Mouse (Mus musculus): Measurements from ENCODE around the gene 4930402H24Rik. TPM values are rescaled to one million over a fixed set of nuclear protein-coding genes. Genes with fewer than 3 reads are reported as not detected.
A peak's percentile ranks its signal among the peaks of the same experiment; 100 is the strongest.

Gene 4930402H24Rik
- 27.6 and 35.2 TPM in 2 replicates for polyA plus RNA-seq (2012; rRNA removed)

GRCm38 (mm10) chr2:130905751-130906583 lies at the start of gene 4930402H24Rik, which contains the start of gene Atrn:
Gene 4930402H24Rik, minus strand, starts transcription at chr2:130906406.
Gene Atrn, plus strand, starts transcription at chr2:130906495.
- DNase-seq: peak; percentile 94
- H3K27me3 ChIP-seq (ENCODE audit: control insufficient read depth, insufficient read depth, low read length): no peaks in the 10 kb centered on the region
- H3K36me3 ChIP-seq (ENCODE audit: control insufficient read depth, insufficient read depth, low read length): no peaks in the 10 kb centered on the region
- H3K27ac ChIP-seq (ENCODE audit: control insufficient read depth, insufficient read depth, low read length): peak within 1 kb of the TSS; percentile 37; the same call in 1 of the 2 replicates
- H3K4me3 ChIP-seq (ENCODE audit: control insufficient read depth, insufficient read depth, low read length): peak within 1 kb of the TSS; percentile 70
- TF ChIP-seq CTCF (IDR thresholded peaks at IDR 0.05; ENCODE audit: borderline replicate concordance, control insufficient read depth, extremely low read depth, insufficient read depth, low read length, poor library complexity) (no peak), POLR2A (IDR thresholded peaks at IDR 0.05; ENCODE audit: control insufficient read depth, extremely low read depth, insufficient read depth, low read length, poor library complexity) (peak; percentile 72; the same call in 1 of the 2 replicates)
- 5% methylated on average over 48 of the region's 50 CpGs for WGBS
- peaks cover 4% of the 10 kb centered on the region for H3K4me1 ChIP-seq (replicated peaks; ENCODE audit: control insufficient read depth, insufficient read depth, low read length)

GRCm38 (mm10) chr2:130950548-130950947 lies 44.3 kb upstream of the 4930402H24Rik start:
- no peak overlapping the region for H3K4me3 ChIP-seq (ENCODE audit: control insufficient read depth, insufficient read depth, low read length)
- no peaks in the 10 kb centered on the region for H3K4me1 ChIP-seq (replicated peaks; ENCODE audit: control insufficient read depth, insufficient read depth, low read length)
- peaks cover 4% of the 10 kb centered on the region; the same call in 1 of the 2 replicates for H3K36me3 ChIP-seq (ENCODE audit: control insufficient read depth, insufficient read depth, low read length)
- TF ChIP-seq CTCF (IDR thresholded peaks at IDR 0.05; ENCODE audit: borderline replicate concordance, control insufficient read depth, extremely low read depth, insufficient read depth, low read length, poor library complexity) (no peak), POLR2A (IDR thresholded peaks at IDR 0.05; ENCODE audit: control insufficient read depth, extremely low read depth, insufficient read depth, low read length, poor library complexity) (no peak)
- WGBS: 17% methylated on average over 1 of the region's 1 CpGs
- DNase-seq: peak; percentile 81
- no peak overlapping the region for H3K27ac ChIP-seq (ENCODE audit: control insufficient read depth, insufficient read depth, low read length)
- H3K27me3 ChIP-seq (ENCODE audit: control insufficient read depth, insufficient read depth, low read length): no peaks in the 10 kb centered on the region

- no peaks in the 10 kb centered on the region for H3K4me1 ChIP-seq (replicated peaks; ENCODE audit: control insufficient read depth, insufficient read depth, low read length)
- peaks cover 4% of the 10 kb centered on the region; the same call in 1 of the 2 replicates for H3K36me3 ChIP-seq (ENCODE audit: control insufficient read depth, insufficient read depth, low read length)
- no peak overlapping the region for H3K27ac ChIP-seq (ENCODE audit: control insufficient read depth, insufficient read depth, low read length)
- TF ChIP-seq CTCF (IDR thresholded peaks at IDR 0.05; ENCODE audit: borderline replicate concordance, control insufficient read depth, extremely low read depth, insufficient read depth, low read length, poor library complexity): no peak
- no peak for TF ChIP-seq POLR2A (IDR thresholded peaks at IDR 0.05; ENCODE audit: control insufficient read depth, extremely low read depth, insufficient read depth, low read length, poor library complexity)
- H3K4me3 ChIP-seq (ENCODE audit: control insufficient read depth, insufficient read depth, low read length): no peak overlapping the region
- H3K27me3 ChIP-seq (ENCODE audit: control insufficient read depth, insufficient read depth, low read length): no peaks in the 10 kb centered on the region
- no peak for DNase-seq
- 89% methylated on average over 2 of the region's 2 CpGs for WGBS
Observed at GRCm38 (mm10) chr2:130949781-130950180, 43.6 kb upstream of the 4930402H24Rik start.

GRCm38 (mm10) chr2:130932865-130933264 lies 26.7 kb upstream of the 4930402H24Rik start:
- H3K27ac ChIP-seq (ENCODE audit: control insufficient read depth, insufficient read depth, low read length): no peak overlapping the region
- H3K36me3 ChIP-seq (ENCODE audit: control insufficient read depth, insufficient read depth, low read length): 0 out of 2 replicates have a peak, but pooled peaks cover 6% of the 10 kb centered on the region
- H3K4me1 ChIP-seq (replicated peaks; ENCODE audit: control insufficient read depth, insufficient read depth, low read length): no peaks in the 10 kb centered on the region
- H3K27me3 ChIP-seq (ENCODE audit: control insufficient read depth, insufficient read depth, low read length): no peaks in the 10 kb centered on the region
- WGBS: 95% methylated on average over 12 of the region's 12 CpGs
- TF ChIP-seq CTCF (IDR thresholded peaks at IDR 0.05; ENCODE audit: borderline replicate concordance, control insufficient read depth, extremely low read depth, insufficient read depth, low read length, poor library complexity): no peak
- TF ChIP-seq POLR2A (IDR thresholded peaks at IDR 0.05; ENCODE audit: control insufficient read depth, extremely low read depth, insufficient read depth, low read length, poor library complexity): no peak
- no peak for DNase-seq
- H3K4me3 ChIP-seq (ENCODE audit: control insufficient read depth, insufficient read depth, low read length): no peak overlapping the region

GRCm38 (mm10) chr2:130929994-130930393 lies 23.8 kb upstream of the 4930402H24Rik start:
- Histone ChIP-seq H3K27ac (ENCODE audit: control insufficient read depth, insufficient read depth, low read length) (no peak overlapping the region), H3K4me3 (ENCODE audit: control insufficient read depth, insufficient read depth, low read length) (no peak overlapping the region), H3K27me3 (ENCODE audit: control insufficient read depth, insufficient read depth, low read length) (no peaks in the 10 kb centered on the region), H3K4me1 (replicated peaks; ENCODE audit: control insufficient read depth, insufficient read depth, low read length) (no peaks in the 10 kb centered on the region), H3K36me3 (ENCODE audit: control insufficient read depth, insufficient read depth, low read length) (0 out of 2 replicates have a peak, but pooled peaks cover 3% of the 10 kb centered on the region)
- TF ChIP-seq CTCF (IDR thresholded peaks at IDR 0.05; ENCODE audit: borderline replicate concordance, control insufficient read depth, extremely low read depth, insufficient read depth, low read length, poor library complexity) (no peak), POLR2A (IDR thresholded peaks at IDR 0.05; ENCODE audit: control insufficient read depth, extremely low read depth, insufficient read depth, low read length, poor library complexity) (no peak)
- no peak for DNase-seq
- WGBS: 93% methylated on average over 5 of the region's 5 CpGs

- no peak for DNase-seq
- no peaks in the 10 kb centered on the region for H3K4me1 ChIP-seq (replicated peaks; ENCODE audit: control insufficient read depth, insufficient read depth, low read length)
- H3K27ac ChIP-seq (ENCODE audit: control insufficient read depth, insufficient read depth, low read length): no peak overlapping the region
- no peaks in the 10 kb centered on the region for H3K36me3 ChIP-seq (ENCODE audit: control insufficient read depth, insufficient read depth, low read length)
- H3K27me3 ChIP-seq (ENCODE audit: control insufficient read depth, insufficient read depth, low read length): no peaks in the 10 kb centered on the region
- H3K4me3 ChIP-seq (ENCODE audit: control insufficient read depth, insufficient read depth, low read length): no peak overlapping the region
- TF ChIP-seq CTCF (IDR thresholded peaks at IDR 0.05; ENCODE audit: borderline replicate concordance, control insufficient read depth, extremely low read depth, insufficient read depth, low read length, poor library complexity): no peak
- TF ChIP-seq POLR2A (IDR thresholded peaks at IDR 0.05; ENCODE audit: control insufficient read depth, extremely low read depth, insufficient read depth, low read length, poor library complexity): no peak
Observed at GRCm38 (mm10) chr2:130928530-130928929, 22.3 kb upstream of the 4930402H24Rik start.
